Mouse (Mus musculus) small intestine, adult 2 months (tissue): ENCODE data around the gene Phlda1. TPM values are rescaled to one million over a fixed set of nuclear protein-coding genes. Genes with fewer than 3 reads are reported as not detected.

ENCODE experiments used
- H3K27ac ChIP-seq: fragments of 200-500 bp; 2 replicates; pipeline ENCODE4 v1.5.1; 2012; ENCODE audit warnings: low read depth, low read length, control low read depth, inconsistent platforms; ENCODE audit not compliant: insufficient read depth
- H3K27me3 ChIP-seq: fragments of 200-500 bp; 2 replicates; pipeline ENCODE4 v1.6.1; 2012; ENCODE audit warnings: mild to moderate bottlenecking, moderate library complexity, low read length, inconsistent platforms; ENCODE audit not compliant: control insufficient read depth, insufficient read depth
- H3K36me3 ChIP-seq: fragments of 200-500 bp; 2 replicates; pipeline ENCODE4 v1.6.1; 2012; ENCODE audit warnings: mild to moderate bottlenecking, low read length, control low read depth, inconsistent platforms; ENCODE audit not compliant: control insufficient read depth, insufficient read depth
- H3K4me1 ChIP-seq: fragments of 200-500 bp; 2 replicates; pipeline ENCODE4 v1.6.1; 2012; ENCODE audit warnings: low read length, inconsistent platforms, mixed read lengths; ENCODE audit not compliant: control insufficient read depth, insufficient read depth, insufficient read length
- H3K4me3 ChIP-seq: fragments of 200-500 bp; 2 replicates; pipeline ENCODE4 v1.5.1; 2012; ENCODE audit warnings: low read depth, mild to moderate bottlenecking, control low read depth, inconsistent platforms, low read length, moderate library complexity
- CTCF ChIP-seq: fragments of 200-500 bp; IDR thresholded peaks from 2 replicates; pipeline ENCODE4 v1.5.1; 2012; ENCODE audit warnings: low read depth, mild to moderate bottlenecking, control low read depth, inconsistent platforms, low read length, moderate library complexity, mixed read lengths; ENCODE audit not compliant: insufficient replicate concordance, insufficient read length; ENCODE audit errors: extremely low read depth
- POLR2A ChIP-seq: fragments of 200-500 bp; IDR thresholded peaks from 2 replicates; pipeline ENCODE4 v1.6.1; 2012; ENCODE audit warnings: low read depth, mild to moderate bottlenecking, control low read depth, inconsistent platforms, low read length, moderate library complexity
- WGBS: fragments of 180-500 bp; shearing (Covaris S2); methylation state at CpG from one replicate; pipeline ENCODE4 v1.1.7; 2018; 5-methylcytosine and 5-hydroxymethylcytosine counted together
- polyA plus RNA-seq: library from polyadenylated mRNA; depleted of rRNA; stranded (reverse); fragments of >200 nt; gene quantifications from 2 replicates; pipeline ENCODE4 v1.2.3, GENCODE M21; 2012; rRNA removed

Gene Phlda1
- 27.1 and 31.8 TPM in 2 replicates for polyA plus RNA-seq

- H3K27me3 ChIP-seq: no peaks in the 10 kb centered on the region
- H3K4me1 ChIP-seq: peaks cover 6% of the 10 kb centered on the region; the same call in 1 of the 2 replicates
- no peaks in the 10 kb centered on the region for H3K36me3 ChIP-seq
- H3K27ac ChIP-seq: peak within 1 kb of the TSS; percentile 58
- peak within 1 kb of the TSS; percentile 75 for H3K4me3 ChIP-seq
- TF ChIP-seq POLR2A (peak; percentile 87), CTCF (no peak)
- under 1% methylated on average over 71 of the region's 94 CpGs for WGBS
Observed at GRCm38 (mm10) chr10:111506101-111506925, at the start of gene Phlda1. Gene Phlda1 (plus strand): TSS chr10:111506286.

DNA sequence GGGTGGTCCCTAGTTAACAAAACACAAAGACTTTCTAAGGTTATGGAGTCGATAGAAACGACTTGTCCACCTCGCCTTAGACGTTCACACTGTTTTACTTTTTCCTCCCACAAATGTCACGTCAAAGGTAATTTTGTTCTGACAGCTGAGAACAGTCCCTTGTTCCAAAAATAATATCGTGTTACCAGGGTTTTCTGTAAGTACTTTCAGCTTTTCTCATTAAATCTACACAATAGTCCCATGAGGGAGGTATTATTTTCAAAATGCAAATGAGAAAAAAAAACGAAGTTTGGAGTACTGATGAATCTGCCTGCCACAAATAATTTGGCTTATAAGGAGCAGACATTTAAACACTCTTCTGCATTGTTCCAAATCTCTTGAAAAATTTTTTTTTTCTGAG lies 48.0 kb upstream of the Phlda1 start:
- no peaks in the 10 kb centered on the region for H3K4me1 ChIP-seq
- H3K27ac ChIP-seq: no peak overlapping the region
- H3K4me3 ChIP-seq: no peak overlapping the region
- H3K27me3 ChIP-seq: peaks cover 18% of the 10 kb centered on the region; the same call in 1 of the 2 replicates
- WGBS: 71% methylated on average over 7 of the region's 7 CpGs
- no peak for TF ChIP-seq POLR2A
- no peak for TF ChIP-seq CTCF
- H3K36me3 ChIP-seq: no peaks in the 10 kb centered on the region

- Histone ChIP-seq H3K4me1 (no peaks in the 10 kb centered on the region), H3K4me3 (no peak overlapping the region), H3K36me3 (no peaks in the 10 kb centered on the region), H3K27ac (no peak overlapping the region), H3K27me3 (peaks cover 17% of the 10 kb centered on the region)
- TF ChIP-seq CTCF (no peak), POLR2A (no peak)
- WGBS: 56% methylated on average over 9 of the region's 9 CpGs
Observed at GRCm38 (mm10) chr10:111459040-111459439, 47.0 kb upstream of the Phlda1 start.

DNA sequence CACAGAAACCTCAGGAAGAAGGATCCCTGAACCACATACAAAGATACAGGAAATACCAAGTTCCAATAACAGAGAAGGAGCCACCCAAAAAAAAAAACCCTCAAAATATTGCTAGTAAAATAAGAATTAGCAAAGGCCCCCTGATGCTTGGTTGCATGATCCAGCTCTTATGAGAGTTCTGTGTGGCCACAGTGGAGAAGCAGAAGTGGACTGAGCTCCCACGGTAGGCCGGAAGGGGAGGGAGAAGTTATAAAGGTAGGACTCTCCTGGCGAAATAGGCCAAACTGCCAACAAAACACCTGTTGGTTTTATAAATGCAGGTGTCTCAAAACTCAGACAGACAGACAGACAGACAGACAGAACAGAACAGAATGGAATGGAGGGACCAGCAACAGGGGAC lies 46.2 kb upstream of the Phlda1 start:
- Histone ChIP-seq H3K27ac (no peak overlapping the region), H3K27me3 (peaks cover 16% of the 10 kb centered on the region), H3K36me3 (no peaks in the 10 kb centered on the region), H3K4me1 (no peaks in the 10 kb centered on the region), H3K4me3 (no peak overlapping the region)
- WGBS: 59% methylated on average over 3 of the region's 3 CpGs
- TF ChIP-seq CTCF (no peak), POLR2A (no peak)

GRCm38 (mm10) chr10:111460381-111460780 lies 45.7 kb upstream of the Phlda1 start:
- 35% methylated on average over 4 of the region's 4 CpGs for WGBS
- H3K4me1 ChIP-seq: no peaks in the 10 kb centered on the region
- no peaks in the 10 kb centered on the region for H3K36me3 ChIP-seq
- H3K4me3 ChIP-seq: no peak overlapping the region
- no peak for TF ChIP-seq POLR2A
- no peak for TF ChIP-seq CTCF
- no peak overlapping the region for H3K27ac ChIP-seq
- H3K27me3 ChIP-seq: peaks cover 15% of the 10 kb centered on the region

DNA sequence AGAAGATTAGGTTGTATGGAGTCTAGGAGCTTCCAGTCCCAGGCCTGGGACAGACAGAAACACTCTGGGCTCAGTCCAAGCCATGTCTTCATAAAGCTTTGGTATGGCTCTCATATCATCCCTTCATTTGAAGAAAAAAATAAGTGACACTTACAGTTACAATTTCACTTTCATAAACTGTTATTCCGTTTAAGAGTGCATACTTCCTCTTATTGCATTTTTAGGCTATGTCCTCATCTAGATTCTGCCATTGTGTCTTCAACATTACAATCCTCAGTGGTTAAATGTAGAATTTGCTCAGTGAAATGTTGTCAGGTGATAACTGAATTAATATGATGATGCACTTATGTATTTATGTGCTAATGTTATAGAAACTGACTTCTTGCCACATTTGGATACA lies 41.3 kb upstream of the Phlda1 start:
- H3K4me3 ChIP-seq: no peak overlapping the region
- H3K36me3 ChIP-seq: no peaks in the 10 kb centered on the region
- 63% methylated on average over 1 of the region's 1 CpGs for WGBS
- H3K27ac ChIP-seq: no peak overlapping the region; the same call in 1 of the 2 replicates
- H3K27me3 ChIP-seq: peaks cover 9% of the 10 kb centered on the region
- no peak for TF ChIP-seq CTCF
- no peak for TF ChIP-seq POLR2A
- no peaks in the 10 kb centered on the region for H3K4me1 ChIP-seq

DNA sequence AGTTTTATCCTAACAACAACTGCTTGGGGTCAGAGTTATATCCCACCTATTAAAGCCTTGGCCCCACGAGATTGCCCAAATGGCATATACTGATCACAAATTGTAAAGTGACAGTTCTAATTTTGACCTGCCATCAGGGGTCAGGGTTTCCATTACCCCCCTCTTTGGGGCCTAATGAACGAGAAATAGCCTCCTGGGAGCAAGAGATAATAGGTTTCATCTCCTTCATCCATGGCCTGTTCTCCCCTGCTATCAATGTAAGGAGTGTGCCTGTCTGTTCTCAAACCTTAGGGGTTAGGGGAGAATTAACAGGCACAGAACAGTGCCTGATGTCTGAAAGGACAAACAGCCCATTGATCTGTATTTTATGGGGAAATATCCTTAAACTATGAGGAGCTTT lies 40.7 kb upstream of the Phlda1 start:
- no peaks in the 10 kb centered on the region for H3K36me3 ChIP-seq
- 71% methylated on average over 2 of the region's 2 CpGs for WGBS
- no peak overlapping the region for H3K27ac ChIP-seq
- TF ChIP-seq POLR2A (no peak), CTCF (no peak)
- no peaks in the 10 kb centered on the region for H3K4me1 ChIP-seq
- H3K4me3 ChIP-seq: no peak overlapping the region
- peaks cover 9% of the 10 kb centered on the region for H3K27me3 ChIP-seq
